In genomic region chr2:146975024-146975423, GRCm38 (mm10) we compare ENCODE assay signal across 28 mouse cellular contexts.
"Had no signal": no experiment of that assay in that cellular context is flagged by ENCODE, and none has a peak within 500 bp of the region (broad histone marks: within the 10 kb centered on the region; RNA-seq: fewer than 3 reads in every experiment).

No protein-coding gene starts in this region.

- H3K36me3 ChIP-seq: liver, embryonic 12.5 days; liver, embryonic 13.5 days; liver, embryonic 15.5 days; lung, embryonic 15.5 days; midbrain, embryonic 15.5 days had no signal

- H3K27me3 ChIP-seq: limb, embryonic 12.5 days; limb, embryonic 13.5 days; limb, embryonic 15.5 days; liver, embryonic 12.5 days; liver, embryonic 13.5 days; liver, embryonic 15.5 days; lung, embryonic 15.5 days; midbrain, embryonic 12.5 days; midbrain, embryonic 15.5 days; neural tube, embryonic 12.5 days had no signal

- DNase-seq: liver; liver, embryonic 13.5 days; liver, postnatal 0 days; lung, adult 18-20 months; lung, adult 2 months; lung, postnatal 14 days; lung, postnatal 4 days; midbrain, embryonic 14.5 days had no signal

- H3K27ac ChIP-seq: limb, embryonic 10.5 days; limb, embryonic 12.5 days; limb, embryonic 13.5 days; limb, embryonic 15.5 days; liver, embryonic 12.5 days; liver, embryonic 13.5 days; liver, embryonic 14.5 days; liver, embryonic 15.5 days; lung, embryonic 15.5 days; macrophage; midbrain, embryonic 10.5 days; midbrain, embryonic 12.5 days; midbrain, embryonic 13.5 days; midbrain, embryonic 15.5 days; neural tube, embryonic 12.5 days had no signal

- H3K9me3 ChIP-seq: limb, embryonic 10.5 days; limb, embryonic 12.5 days; limb, embryonic 13.5 days; limb, embryonic 15.5 days; liver, embryonic 12.5 days; liver, embryonic 13.5 days; liver, embryonic 15.5 days; lung, embryonic 15.5 days; megakaryocyte, embryonic 14.5 days; midbrain, embryonic 10.5 days; midbrain, embryonic 12.5 days; midbrain, embryonic 13.5 days; midbrain, embryonic 15.5 days; neural tube, embryonic 12.5 days had no signal

- H3K4me1 ChIP-seq: limb, embryonic 10.5 days; limb, embryonic 12.5 days; limb, embryonic 13.5 days; liver, embryonic 12.5 days; liver, embryonic 13.5 days; liver, embryonic 15.5 days; lung, embryonic 15.5 days; megakaryocyte, embryonic 14.5 days; midbrain, embryonic 10.5 days; midbrain, embryonic 12.5 days; midbrain, embryonic 13.5 days; midbrain, embryonic 15.5 days; neural tube, embryonic 12.5 days had no signal

- H3K4me2 ChIP-seq: limb, embryonic 12.5 days; limb, embryonic 13.5 days; limb, embryonic 15.5 days; liver, embryonic 12.5 days; liver, embryonic 13.5 days; liver, embryonic 15.5 days; lung, embryonic 14.5 days; lung, embryonic 15.5 days; midbrain, embryonic 11.5 days; midbrain, embryonic 12.5 days; midbrain, embryonic 13.5 days; midbrain, embryonic 15.5 days; neural tube, embryonic 12.5 days had no signal

- H3K4me3 ChIP-seq: limb, embryonic 10.5 days; limb, embryonic 12.5 days; limb, embryonic 13.5 days; limb, embryonic 15.5 days; liver, embryonic 12.5 days; liver, embryonic 13.5 days; liver, embryonic 15.5 days; lung, embryonic 15.5 days; megakaryocyte, embryonic 14.5 days; midbrain, embryonic 10.5 days; midbrain, embryonic 12.5 days; midbrain, embryonic 13.5 days; midbrain, embryonic 15.5 days; myocyte; neural tube, embryonic 12.5 days had no signal

- H3K9ac ChIP-seq: limb, embryonic 12.5 days; limb, embryonic 13.5 days; limb, embryonic 15.5 days; liver, embryonic 12.5 days; liver, embryonic 13.5 days; liver, embryonic 14.5 days; liver, embryonic 15.5 days; liver, postnatal 0 days; lung, embryonic 14.5 days; lung, embryonic 15.5 days; midbrain, embryonic 12.5 days; midbrain, embryonic 13.5 days; midbrain, embryonic 15.5 days; neural tube, embryonic 12.5 days had no signal

- ATAC-seq: liver, embryonic 12.5 days; liver, postnatal 0 days; lung, postnatal 0 days; midbrain, embryonic 13.5 days; midbrain, embryonic 15.5 days; midbrain, embryonic 16.5 days had no signal
